Mouse (Mus musculus) neutrophil, adult 5-6 weeks (primary cell): Measurements from ENCODE around the gene Lenep. TPM values are rescaled to one million over a fixed set of nuclear protein-coding genes. Genes with fewer than 3 reads are reported as not detected.

Experiments
- ATAC-seq: fragments of 151-379, 151-347 bp; 2 replicates; pipeline ENCODE4 v1.8.0; 2017; ENCODE audit warnings: mild to moderate bottlenecking, moderate TSS enrichment; ENCODE audit not compliant: insufficient number of reproducible peaks, poor library complexity, low FRiP score, severe bottlenecking; ENCODE audit errors: extremely low read depth
- total RNA-seq: library from RNA; stranded (forward); fragments of 200-1000 nt; gene quantifications from 2 replicates; pipeline ENCODE4 v1.2.3, GENCODE M21; 2017

Gene Lenep
- total RNA-seq, 1 experiment from 2014 or later: 5.7 TPM

DNA sequence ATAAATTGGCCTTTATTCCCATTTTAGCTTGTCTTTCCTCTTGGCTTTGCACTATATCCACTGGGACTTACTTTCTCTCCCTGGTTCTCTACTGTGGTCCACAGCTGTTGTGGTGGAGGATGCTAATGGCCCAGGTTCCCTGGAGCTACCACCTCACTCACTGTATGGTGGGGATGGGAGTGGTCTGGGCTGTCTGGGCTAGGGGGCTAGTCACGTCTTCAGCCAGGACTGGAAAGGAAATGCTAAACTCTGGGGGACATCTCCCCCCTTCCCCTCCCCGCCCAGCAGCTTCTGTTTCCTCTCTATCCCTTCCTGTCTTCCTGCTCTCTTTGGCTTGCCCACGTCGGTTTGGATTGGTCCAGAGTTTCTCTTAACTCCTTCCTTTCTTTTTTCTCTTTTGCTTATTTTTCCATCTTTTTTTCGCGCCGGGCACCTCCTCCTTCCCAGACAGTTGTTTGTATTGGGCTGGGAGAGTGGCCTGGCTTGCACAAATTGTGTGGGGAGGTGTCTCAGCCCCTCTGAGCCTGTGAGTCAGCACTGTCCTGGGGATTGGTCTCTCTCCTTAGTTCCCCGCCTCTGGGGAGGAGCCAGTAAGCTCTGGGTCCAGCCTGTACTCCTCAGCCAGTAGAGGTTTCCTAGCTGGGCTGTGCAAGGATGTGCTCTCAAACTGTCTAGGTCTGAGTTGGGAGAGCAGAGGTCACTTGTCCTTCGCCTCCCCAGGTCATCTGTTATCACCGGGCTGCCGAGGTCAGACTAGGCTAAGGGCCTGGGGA lies 18.6 kb upstream of the Lenep start:
- ATAC-seq: peak; percentile 42

DNA sequence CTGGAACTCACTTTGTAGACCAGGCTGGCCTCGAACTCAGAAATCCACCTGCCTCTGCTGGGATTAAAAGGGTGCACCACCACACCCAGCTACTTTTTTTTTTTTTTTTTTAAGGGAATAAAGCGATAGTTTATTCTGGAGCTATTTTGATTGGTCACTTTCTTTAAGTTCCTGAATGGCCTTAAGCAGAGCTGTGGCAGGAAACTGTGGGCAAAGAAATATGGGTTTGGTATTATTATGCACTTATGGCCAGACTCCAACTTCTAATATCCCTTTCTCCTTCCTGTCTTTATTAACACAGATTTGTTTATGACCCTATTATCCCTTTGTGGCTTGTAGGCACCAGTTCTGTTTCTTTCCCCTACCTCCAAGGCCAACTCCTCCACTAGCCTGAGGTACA lies 17.8 kb upstream of the Lenep start:
- no peak for ATAC-seq

DNA sequence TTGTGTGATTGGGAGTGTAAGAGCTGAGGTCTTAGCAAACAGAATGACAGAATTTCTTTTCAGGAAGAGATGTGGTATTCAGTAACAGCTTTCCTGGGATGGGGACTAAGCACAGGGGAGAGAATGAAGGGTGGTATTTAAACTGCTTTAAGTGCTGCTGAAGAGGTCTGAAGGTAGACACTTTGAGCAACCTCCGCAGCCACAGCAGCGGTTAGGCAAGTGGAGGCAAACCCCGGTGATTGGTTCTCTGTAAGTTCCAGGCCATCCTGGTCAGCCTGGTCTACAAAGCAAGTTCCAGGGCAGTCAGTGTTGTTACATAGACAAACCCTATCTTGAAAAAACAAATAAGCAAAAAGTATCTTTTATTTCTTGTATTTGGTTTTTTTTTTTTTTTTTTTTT lies 17.4 kb upstream of the Lenep start:
- ATAC-seq: no peak

DNA sequence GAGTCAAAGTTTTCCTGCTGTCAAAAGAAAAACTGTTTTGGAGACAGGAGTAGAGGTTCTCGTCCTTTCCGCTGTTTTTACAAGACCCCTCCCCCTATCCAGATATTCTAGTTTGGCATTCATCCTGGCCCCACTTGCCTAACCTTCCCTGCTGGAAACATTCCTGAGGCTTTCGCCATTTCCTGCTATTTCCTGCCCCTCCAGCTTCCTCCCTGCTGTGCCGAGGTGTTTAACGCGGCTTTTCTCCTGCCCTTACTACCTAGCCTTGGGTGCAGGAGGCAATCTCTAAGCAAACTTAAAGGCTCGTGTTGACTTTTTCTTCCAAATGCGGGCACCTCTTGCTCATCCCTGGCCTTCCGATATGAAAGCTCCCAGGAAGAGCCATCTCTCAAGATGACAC lies 17.0 kb upstream of the Lenep start:
- ATAC-seq: no peak

DNA sequence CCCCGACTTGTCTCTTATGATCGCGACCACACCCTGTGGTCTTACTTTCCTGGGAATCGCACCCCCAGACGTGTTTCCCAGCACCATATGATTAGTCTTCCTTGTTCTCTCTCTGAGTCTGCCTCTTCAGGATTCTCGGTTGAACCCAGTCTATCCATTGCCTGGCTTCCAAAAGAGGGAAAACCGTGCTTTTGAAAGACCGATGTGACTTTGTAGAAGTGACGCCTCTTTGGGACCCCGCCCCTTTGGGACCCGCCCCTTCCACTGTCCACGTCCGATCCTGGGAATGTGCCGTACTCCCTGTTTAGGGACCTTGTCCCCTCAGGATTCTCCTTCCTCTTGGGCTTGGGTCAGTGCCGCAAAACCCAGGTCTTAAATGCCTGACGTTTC lies 16.3 kb upstream of the Lenep start:
- ATAC-seq: no peak

DNA sequence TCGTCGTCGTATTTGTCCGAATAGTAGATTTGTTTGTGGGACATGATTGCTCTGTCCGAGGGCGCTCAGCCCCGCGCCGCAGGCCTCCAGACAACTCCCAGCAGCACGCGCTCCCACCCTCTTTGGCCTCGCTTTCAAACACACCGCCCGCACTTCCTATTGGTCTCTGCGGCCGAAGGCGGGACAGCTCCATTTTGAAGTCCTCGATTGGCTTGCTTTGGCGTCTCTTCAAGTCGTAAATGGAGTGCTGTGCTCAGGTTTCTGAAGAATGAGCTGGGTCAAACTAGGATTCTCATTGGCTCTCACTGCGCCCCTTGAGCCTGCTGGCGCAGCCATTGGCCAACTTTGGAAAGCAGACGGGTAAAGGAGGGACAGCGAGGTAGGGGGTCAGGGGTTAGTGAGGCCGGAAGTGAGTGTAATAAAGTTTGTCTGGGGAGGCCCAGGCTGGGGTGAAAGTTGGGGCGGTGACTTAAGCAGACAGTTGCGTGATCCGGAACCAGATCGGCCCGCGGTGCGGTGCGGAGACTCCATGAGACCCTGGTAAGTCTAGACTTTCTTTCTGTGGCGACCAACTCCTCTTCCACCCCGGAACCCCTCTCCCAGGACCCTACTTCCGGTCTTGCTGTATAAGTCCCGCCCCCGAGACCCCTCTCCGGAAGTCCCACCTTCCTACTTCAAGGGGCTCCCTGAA lies 15.7 kb upstream of the Lenep start, which contains the start of the genes Cks1b and Shc1:
Gene Cks1b, minus strand, starts transcription at position 214 of the 691 bp plus-strand sequence.
Gene Shc1, plus strand, starts transcription at position 274 of the 691 bp plus-strand sequence.
- peak; percentile 91 for ATAC-seq

DNA sequence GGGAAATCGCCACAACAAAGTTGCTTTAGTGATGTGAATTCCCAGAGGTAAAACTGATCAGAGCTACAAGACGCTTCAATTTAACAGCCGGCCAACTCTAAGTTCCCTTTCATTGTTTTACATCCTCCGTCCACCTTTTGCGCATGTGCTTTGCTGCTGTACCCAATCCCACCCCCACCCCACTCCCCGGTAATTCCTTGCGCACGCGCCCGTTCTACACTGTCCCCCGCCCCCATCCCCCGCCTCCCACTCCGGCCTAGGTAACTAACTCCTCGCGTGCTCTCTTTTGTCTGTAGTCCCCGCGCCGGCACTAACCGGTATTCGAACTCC lies 15.2 kb upstream of the Lenep start:
- no peak for ATAC-seq

DNA sequence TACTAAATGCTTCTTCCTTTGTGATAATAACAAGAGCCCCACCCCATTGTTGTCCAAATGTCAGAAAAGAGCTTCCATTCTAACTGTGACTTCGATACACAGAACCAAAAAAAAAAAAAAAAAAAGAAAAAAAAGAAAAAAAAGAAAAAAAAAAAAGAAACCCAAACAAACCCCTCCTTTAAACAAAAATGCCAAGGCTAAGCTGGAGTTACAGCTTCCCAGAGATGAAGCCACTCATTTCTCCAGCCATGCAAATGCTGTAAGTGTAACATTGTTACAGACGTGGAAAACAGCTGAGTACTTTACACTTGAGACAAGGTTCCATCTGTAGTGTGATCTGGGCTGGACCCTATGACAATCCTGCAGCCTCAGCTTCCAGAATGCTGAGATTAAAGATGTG lies 14.5 kb upstream of the Lenep start:
- ATAC-seq: no peak

DNA sequence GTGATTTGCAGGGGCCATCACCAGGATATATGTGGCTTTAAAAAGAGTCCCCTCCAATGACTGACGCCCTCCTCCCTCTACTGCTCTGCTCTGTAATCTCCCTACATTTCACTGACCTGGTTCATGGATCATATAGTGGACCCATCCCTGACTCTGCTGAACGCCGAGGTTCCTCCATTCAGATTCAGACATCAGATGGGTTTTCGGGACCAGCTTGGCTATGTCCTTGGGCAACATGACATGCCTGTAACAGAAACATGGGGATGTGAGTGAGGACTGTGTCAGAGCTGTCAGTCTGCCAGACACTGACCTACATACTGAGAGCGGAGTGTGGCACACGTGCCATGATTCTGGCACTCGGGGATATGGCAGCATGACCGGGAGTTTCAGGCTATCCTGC lies 13.6 kb upstream of the Lenep start:
- ATAC-seq: no peak

DNA sequence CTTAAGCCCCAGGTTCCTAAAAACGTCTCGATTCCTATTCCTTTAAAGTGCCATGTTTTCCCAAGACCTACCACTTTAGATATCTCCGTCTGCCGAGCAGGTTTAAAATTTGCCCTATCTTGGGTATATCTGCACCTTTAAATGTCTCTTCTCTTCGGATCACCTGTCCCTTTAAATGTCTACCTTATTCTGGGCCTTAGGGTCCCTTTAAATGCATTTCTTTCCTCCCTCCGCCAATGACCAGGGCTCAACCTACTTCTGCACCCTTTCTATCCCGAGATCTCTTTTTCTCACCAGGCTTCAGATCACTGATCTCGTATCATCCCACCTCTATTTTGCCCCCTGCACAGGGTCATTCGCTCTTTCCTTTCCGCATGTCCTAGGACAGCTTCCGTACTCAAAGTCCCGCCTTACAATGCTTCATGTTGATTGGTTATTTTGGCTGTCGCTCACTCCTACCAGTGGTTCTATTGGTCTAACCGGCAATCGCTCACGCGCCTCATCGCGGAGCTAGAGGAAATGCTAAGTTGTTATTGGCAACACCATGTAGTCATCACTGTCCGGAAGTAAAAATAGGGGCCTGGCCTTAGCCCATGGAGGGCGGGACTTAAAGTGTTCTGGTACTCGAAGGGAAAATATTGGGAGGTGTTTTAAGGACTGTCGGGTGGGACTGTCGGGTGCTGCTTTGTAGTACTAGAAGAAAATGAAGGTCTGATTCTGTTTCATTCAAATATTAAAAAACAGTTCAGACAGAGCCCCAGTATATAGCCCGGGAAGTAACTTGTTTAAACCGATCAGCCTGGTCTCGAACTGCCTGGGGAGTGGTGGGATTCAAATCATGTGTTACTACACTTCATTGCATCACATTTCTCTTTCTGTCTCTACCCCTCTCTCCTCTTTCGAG lies 9.1 kb upstream of the Lenep start, which contains the start of gene Flad1:
Gene Flad1, minus strand, starts transcription at position 381 of the 904 bp plus-strand sequence.
- peak; percentile 100 for ATAC-seq

DNA sequence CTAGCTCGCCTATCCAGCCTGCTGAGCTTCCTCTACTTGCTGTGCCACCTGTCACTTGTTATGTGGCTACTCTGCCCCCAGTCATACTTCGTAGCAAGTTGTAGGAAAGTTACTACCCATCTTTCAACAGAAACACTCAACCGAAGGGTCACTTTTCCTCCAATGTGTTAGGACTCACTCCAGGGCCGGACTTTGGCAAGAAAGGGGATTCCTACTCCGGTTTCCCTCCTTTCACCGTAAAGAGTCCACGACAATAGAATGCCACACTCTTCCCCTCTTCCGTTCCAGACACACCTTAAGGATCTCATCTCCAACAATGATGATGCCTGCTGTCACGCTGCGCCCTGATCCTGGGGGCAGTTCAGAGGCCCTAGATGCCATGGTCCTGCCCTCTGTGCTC lies 8.3 kb upstream of the Lenep start:
- ATAC-seq: no peak

DNA sequence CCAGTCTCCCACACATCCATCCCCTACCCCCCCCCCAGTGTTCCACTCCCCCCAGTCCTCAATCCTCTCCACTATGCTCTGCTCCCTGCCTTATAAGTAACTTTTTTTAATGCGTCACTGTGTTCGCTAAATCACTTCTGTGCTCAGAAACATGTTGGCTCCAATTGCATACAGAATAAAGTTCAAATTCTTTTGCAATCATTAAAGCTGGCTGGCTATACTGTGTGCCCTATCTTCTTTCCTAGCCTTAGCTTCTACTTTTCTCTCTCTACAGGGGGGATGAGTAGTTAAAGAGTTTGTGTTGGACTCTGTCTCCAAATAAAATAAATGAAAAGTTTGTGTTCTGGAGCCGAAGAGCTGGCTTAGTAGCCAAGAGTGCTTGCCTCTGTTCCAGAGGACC lies 7.1 kb upstream of the Lenep start:
- ATAC-seq: no peak

DNA sequence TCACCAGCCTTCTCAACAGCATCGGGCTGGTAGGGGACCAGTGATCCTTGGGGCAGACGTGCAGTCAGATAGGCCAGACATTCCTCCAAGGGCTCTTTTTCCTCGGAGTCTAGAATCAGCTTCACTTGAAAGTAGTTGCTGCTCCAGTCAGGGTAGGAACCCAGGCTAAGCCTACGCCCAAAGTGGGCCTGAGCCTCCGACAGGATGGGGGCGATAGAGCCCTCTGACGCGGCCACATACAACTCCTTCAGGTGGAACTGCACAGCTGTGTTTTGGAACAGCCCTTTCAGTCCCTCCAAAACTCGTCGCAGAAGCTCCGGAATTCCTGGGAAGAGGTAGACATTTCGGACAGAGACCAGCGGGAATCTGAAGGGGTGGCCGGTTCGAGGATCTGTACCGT lies 5.9 kb upstream of the Lenep start:
- no peak for ATAC-seq

DNA sequence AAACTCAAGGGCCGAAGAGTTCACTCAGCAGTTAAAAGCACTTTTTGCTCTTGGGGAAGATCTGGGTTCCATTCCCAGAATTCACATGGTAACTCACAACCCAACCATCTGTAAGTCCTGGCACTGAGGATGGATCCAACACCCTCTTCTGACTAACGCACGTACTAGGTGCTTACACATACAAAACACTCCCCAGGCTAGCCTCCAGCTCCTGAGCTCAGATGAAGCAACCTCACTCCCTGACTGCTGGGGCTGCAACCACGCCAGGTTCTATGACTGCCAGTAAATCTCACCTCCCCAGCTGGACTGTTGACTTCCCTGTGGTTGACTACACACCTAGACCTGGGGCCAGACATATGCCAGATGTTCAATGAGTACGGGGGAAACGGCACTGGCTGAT lies 4.3 kb upstream of the Lenep start:
- ATAC-seq: no peak

DNA sequence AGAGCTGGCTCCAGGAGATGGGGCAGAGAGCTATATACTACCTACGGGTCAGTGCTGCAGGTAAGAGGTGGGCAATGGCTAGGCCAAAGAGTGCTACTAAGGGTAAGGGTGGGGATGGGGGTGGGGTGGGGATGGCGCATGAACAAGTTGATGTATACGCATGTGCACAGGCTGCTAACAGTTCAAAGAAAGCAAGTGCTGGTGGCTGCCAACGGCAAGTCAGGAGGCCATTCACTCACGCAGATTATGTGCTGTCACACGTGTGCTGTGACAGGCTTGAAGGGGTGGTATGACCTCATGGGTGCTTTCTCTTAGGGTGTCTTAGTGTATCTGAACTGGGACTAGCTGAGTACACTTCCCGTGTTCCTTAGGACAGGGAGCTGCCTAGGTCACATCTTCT lies 1.3 kb downstream of the Lenep start:
- no peak for ATAC-seq

DNA sequence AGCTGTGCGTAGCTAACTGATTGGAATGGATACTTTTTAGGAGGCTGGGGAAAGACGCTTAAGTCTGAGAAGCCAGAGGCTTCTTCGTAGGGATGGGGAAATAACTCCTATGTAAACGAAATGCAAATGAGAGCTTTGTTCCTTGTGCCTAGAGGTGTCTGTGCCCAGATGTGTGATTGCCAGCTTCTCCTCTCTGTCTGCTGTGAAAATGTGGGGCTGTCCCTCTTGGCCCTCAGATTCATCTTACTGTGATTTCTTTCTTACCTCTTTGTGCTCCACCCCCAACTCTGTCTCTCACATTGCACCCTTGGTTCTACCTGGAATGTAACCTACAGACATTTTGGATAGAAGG lies 6.0 kb downstream of the Lenep start:
- ATAC-seq: no peak

DNA sequence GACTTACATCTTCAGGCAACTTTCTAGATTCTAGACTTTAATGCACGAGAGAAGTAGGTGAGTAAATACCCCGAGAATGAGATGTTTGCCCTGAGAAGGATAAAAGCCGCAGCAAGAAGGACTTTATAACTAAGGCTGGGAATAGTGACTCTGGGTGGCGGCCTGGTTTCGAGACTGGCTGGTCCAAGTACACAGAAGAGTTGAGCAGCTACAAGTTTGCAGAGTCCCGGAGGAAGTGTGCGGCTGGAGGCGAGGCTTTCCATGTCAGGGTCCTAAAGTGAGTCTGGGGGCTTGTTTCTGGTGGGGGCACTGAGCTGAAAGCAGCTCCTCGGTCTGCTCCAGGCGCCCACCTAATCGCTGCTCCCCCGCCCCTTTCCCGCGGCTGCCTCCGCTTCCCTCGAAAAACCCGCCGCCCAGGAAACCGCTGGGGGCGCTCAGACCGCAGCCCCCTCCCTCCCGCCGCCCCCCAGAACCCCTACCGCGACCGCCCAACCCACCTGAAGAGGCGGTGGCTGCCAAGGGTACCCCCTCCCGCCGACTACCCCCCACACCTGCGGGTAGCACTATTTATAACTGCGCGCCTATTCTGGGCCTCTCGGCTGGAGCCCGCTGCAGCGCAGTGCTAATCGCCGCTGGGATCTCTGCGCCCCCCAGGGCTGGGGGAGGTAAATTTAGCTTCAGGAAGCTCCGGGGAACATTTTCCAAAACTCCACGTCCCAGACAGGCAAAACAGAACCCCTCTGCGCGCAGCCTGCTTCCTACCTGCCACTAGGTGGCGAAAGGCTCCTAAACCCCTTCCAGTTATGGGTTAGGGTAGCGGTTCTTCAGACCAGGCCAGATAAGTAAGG lies 6.6 kb downstream of the Lenep start:
- ATAC-seq: peak; percentile 18; the same call in 1 of the 2 replicates

DNA sequence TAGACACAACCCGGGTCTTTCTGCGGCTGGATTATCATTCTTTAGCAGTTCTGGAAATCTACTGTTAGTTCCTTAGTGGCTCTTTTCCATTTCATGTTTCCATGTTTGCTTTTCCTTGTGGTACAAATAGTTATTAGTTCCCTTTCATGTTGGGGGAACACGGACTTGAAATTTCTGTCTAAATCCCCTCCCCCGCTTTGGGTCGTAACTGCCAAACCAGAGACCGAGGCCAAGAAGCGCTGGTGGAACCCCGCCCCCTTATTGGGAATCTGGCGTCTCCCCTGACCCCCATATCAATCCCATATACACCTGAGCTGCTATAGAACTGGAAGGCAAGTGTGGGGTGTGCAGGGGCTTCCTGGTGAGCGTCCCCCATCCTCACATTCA lies 7.2 kb downstream of the Lenep start:
- ATAC-seq: no peak

DNA sequence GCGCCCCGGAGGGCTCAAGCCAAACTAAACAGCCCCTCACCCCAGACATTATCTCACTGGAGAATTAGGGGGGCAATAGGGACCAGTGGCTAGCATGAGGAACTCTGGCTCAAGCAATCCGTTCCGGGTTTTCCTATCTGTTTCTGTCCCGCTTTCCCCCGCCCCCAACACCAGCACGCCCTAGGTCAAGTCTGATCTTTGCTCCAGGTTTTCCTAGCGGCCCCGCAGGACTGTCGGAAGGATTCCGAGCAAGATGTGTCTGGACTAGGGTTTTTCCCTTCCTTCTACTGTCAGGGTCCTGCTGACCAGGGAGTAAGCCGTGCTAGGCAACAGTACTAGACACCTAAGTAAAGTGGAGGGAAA lies 7.7 kb downstream of the Lenep start:
- ATAC-seq: no peak
